Mouse (Mus musculus) midbrain, embryonic 14.5 days (tissue): ENCODE data around the gene S100a6. TPM values are rescaled to one million over a fixed set of nuclear protein-coding genes. Genes with fewer than 3 reads are reported as not detected.
A peak's percentile ranks its signal among the peaks of the same experiment; 100 is the strongest.

Experiments used
- ATAC-seq: fragments of 200-750 bp; cut with Nextera tagmentation; 2 replicates; pipeline ENCODE4 v1.8.0; 2017; ENCODE audit warnings: moderate number of reproducible peaks, moderate library complexity; ENCODE audit not compliant: low FRiP score, low TSS enrichment
- DNase-seq: peaks from one replicate; pipeline ENCODE4 v3.0.0-alpha.2; 2015
- H3K27ac ChIP-seq: fragments of 300-500 bp; sonication (generic); replicated peaks from 2 replicates; pipeline ENCODE4 v1.5.1; 2014; ENCODE audit warnings: mild to moderate bottlenecking, low read depth, low read length, moderate library complexity
- H3K27me3 ChIP-seq: fragments of 300-500 bp; sonication (generic); 2 replicates; pipeline ENCODE4 v1.6.1; 2014; ENCODE audit warnings: low read length, control low read depth, mixed read lengths; ENCODE audit not compliant: control insufficient read depth, insufficient read depth
- H3K36me3 ChIP-seq: fragments of 300-500 bp; sonication (generic); 2 replicates; pipeline ENCODE4 v1.6.1; 2014; ENCODE audit warnings: low read length, control low read depth; ENCODE audit not compliant: control insufficient read depth, insufficient read depth
- H3K4me1 ChIP-seq: fragments of 300-500 bp; sonication (generic); 2 replicates; pipeline ENCODE4 v1.6.1; 2014; ENCODE audit warnings: mild to moderate bottlenecking, antibody characterized with exemption, low read length, control low read depth; ENCODE audit not compliant: control insufficient read depth, insufficient read depth
- H3K4me2 ChIP-seq: fragments of 300-500 bp; sonication (generic); 2 replicates; pipeline ENCODE4 v1.6.1; 2014; ENCODE audit warnings: mild to moderate bottlenecking, low read length, moderate library complexity
- H3K4me3 ChIP-seq: fragments of 300-500 bp; sonication (generic); replicated peaks from 2 replicates; pipeline ENCODE4 v1.5.1; 2014; ENCODE audit warnings: low read depth, low read length
- H3K9ac ChIP-seq: fragments of 300-500 bp; sonication (generic); replicated peaks from 2 replicates; pipeline ENCODE4 v1.6.1; 2014; ENCODE audit warnings: mild to moderate bottlenecking, low read length, moderate library complexity
- H3K9me3 ChIP-seq: fragments of 300-500 bp; sonication (generic); 2 replicates; pipeline ENCODE4 v1.6.1; 2016; ENCODE audit warnings: low read length, control low read depth, mixed read lengths; ENCODE audit not compliant: control insufficient read depth
- WGBS: fragments of 180-500 bp; shearing (Covaris S2); extraction: QIAGEN DNeasy Blood & Tissue Kit; methylation state at CpG from one replicate; pipeline ENCODE4 v1.1.7; 2014; 5-methylcytosine and 5-hydroxymethylcytosine counted together
- polyA plus RNA-seq: library from polyadenylated mRNA; unstranded; fragments of >200 nt; fragmentation: Nextera tagmentation; extraction: Ambion mirVana; gene quantifications from 2 replicates; pipeline ENCODE4 v1.2.1, GENCODE M21; 2014

The S100a6 gene
- polyA plus RNA-seq, 1 experiment from 2014 or later, result 32.0 TPM

DNA sequence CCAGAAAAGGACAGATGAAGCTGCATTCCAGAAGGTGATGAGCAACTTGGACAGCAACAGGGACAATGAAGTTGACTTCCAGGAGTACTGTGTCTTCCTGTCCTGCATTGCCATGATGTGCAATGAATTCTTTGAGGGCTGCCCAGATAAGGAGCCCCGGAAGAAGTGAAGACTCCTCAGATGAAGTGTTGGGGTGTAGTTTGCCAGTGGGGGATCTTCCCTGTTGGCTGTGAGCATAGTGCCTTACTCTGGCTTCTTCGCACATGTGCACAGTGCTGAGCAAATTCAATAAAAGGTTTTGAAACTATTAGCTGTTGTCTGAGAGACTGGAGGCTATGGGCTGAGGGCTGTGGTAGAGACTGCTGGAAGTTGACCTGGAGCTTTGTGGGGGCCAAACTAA is 6.9 kb upstream of the S100a6 start:
- DNase-seq, result no peak
- H3K9ac ChIP-seq, result no peak overlapping the region
- H3K4me1 ChIP-seq, result no peaks in the 10 kb centered on the region
- H3K4me3 ChIP-seq, result no peak overlapping the region
- WGBS, result 91% methylated on average over 2 of the region's 2 CpGs
- no peak overlapping the region for H3K27ac ChIP-seq
- no peaks in the 10 kb centered on the region for H3K9me3 ChIP-seq
- no peaks in the 10 kb centered on the region for H3K27me3 ChIP-seq
- H3K36me3 ChIP-seq, result no peaks in the 10 kb centered on the region
- no peak for ATAC-seq
- no peak overlapping the region for H3K4me2 ChIP-seq

- Histone ChIP-seq H3K27ac (no peak overlapping the region), H3K36me3 (no peaks in the 10 kb centered on the region), H3K4me2 (no peak overlapping the region), H3K9ac (no peak overlapping the region), H3K9me3 (no peaks in the 10 kb centered on the region), H3K4me1 (no peaks in the 10 kb centered on the region), H3K4me3 (no peak overlapping the region), H3K27me3 (no peaks in the 10 kb centered on the region)
- no peak for ATAC-seq
- 93% methylated on average over 6 of the region's 6 CpGs for WGBS
- no peak for DNase-seq
Measured at GRCm38 (mm10) chr3:90606185-90606584, 6.5 kb upstream of the S100a6 start.

GRCm38 (mm10) chr3:90607361-90607760 is 5.3 kb upstream of the S100a6 start:
- Histone ChIP-seq H3K27me3 (no peaks in the 10 kb centered on the region), H3K4me1 (no peaks in the 10 kb centered on the region), H3K4me2 (no peak overlapping the region), H3K27ac (no peak overlapping the region), H3K9me3 (no peaks in the 10 kb centered on the region), H3K4me3 (no peak overlapping the region), H3K36me3 (no peaks in the 10 kb centered on the region), H3K9ac (no peak overlapping the region)
- DNase-seq (no peak), ATAC-seq (no peak)
- WGBS, result 89% methylated on average over 3 of the region's 3 CpGs

DNA sequence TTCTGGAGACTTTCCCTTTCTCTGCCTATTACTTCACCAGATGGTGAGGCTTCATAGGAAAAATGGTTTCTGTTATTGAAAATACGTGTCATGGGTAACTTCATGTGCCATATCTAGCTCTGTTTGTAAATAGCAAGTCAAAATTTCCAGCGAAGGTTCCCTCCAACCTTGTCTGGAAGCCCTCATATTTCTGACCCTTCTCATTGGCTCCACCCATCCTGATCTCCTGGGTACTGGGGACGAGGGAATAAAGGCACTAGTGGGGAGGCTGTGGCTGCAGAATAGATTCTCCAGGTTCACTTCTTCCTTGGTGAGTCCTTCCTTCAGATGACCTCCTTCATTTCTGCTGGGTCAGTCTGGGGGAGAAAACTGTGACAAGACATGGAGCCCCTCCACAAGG is 4.5 kb upstream of the S100a6 start, which contains the start of gene S100a5:
Gene S100a5 (plus strand): TSS at position 301 of the 400 bp plus-strand sequence.
- 64% methylated on average over 3 of the region's 3 CpGs for WGBS
- no peaks in the 10 kb centered on the region for H3K9me3 ChIP-seq
- no peak within 1 kb of the TSS for H3K27ac ChIP-seq
- H3K4me1 ChIP-seq, result peaks cover 4% of the 10 kb centered on the region
- H3K36me3 ChIP-seq, result no peaks in the 10 kb centered on the region
- H3K27me3 ChIP-seq, result no peaks in the 10 kb centered on the region
- H3K4me2 ChIP-seq, result no peak within 1 kb of the TSS
- ATAC-seq (no peak), DNase-seq (no peak)
- no peak within 1 kb of the TSS for H3K9ac ChIP-seq
- H3K4me3 ChIP-seq, result no peak within 1 kb of the TSS

GRCm38 (mm10) chr3:90609102-90609501 is 3.6 kb upstream of the S100a6 start:
- Histone ChIP-seq H3K4me1 (peaks cover 7% of the 10 kb centered on the region), H3K27me3 (no peaks in the 10 kb centered on the region), H3K36me3 (no peaks in the 10 kb centered on the region), H3K4me2 (no peak overlapping the region), H3K9ac (no peak overlapping the region), H3K27ac (no peak overlapping the region), H3K9me3 (no peaks in the 10 kb centered on the region), H3K4me3 (no peak overlapping the region)
- DNase-seq (no peak), ATAC-seq (no peak)

- WGBS, result 92% methylated on average over 3 of the region's 3 CpGs
- H3K4me1 ChIP-seq, result peaks cover 7% of the 10 kb centered on the region
- no peak for ATAC-seq
- no peaks in the 10 kb centered on the region for H3K36me3 ChIP-seq
- H3K9ac ChIP-seq, result no peak overlapping the region
- DNase-seq, result no peak
- H3K4me2 ChIP-seq, result no peak overlapping the region
- no peaks in the 10 kb centered on the region for H3K9me3 ChIP-seq
- H3K4me3 ChIP-seq, result no peak overlapping the region
- no peaks in the 10 kb centered on the region for H3K27me3 ChIP-seq
- no peak overlapping the region for H3K27ac ChIP-seq
Measured at GRCm38 (mm10) chr3:90611494-90611893, 1.2 kb upstream of the S100a6 start.

DNA sequence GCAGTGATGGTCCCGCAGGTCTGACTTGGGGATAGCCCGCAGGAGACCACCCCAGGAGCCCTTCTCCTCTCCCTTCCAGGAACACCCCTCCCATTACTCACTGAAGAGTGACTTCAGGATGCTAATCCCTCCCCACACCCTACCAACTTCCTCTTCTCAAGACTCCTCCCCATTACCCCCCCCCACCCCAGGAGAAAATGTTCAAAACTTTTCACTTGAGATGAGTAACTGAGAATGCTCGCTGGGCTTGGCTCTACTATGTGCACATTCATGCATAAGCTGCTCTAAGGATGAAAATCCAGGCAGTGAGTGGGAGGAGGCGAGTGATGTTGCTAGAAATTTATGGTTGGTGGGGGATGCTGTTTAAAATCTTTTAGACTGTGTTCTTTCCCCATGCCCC is 621 bp upstream of the S100a6 start:
- H3K9ac ChIP-seq, result no peak overlapping the region
- H3K27me3 ChIP-seq, result no peaks in the 10 kb centered on the region
- H3K9me3 ChIP-seq, result no peaks in the 10 kb centered on the region
- H3K36me3 ChIP-seq, result no peaks in the 10 kb centered on the region
- no peak overlapping the region for H3K27ac ChIP-seq
- H3K4me3 ChIP-seq, result no peak overlapping the region
- WGBS, result 52% methylated on average over 4 of the region's 4 CpGs
- no peak for DNase-seq
- no peak overlapping the region for H3K4me2 ChIP-seq
- ATAC-seq, result no peak
- H3K4me1 ChIP-seq, result peaks cover 7% of the 10 kb centered on the region

- Histone ChIP-seq H3K4me1 (peaks cover 7% of the 10 kb centered on the region), H3K9me3 (no peaks in the 10 kb centered on the region; the same call in 1 of the 2 replicates), H3K9ac (no peak overlapping the region), H3K27ac (no peak overlapping the region), H3K27me3 (no peaks in the 10 kb centered on the region), H3K4me2 (peak overlapping the region; percentile 59), H3K4me3 (no peak overlapping the region), H3K36me3 (no peaks in the 10 kb centered on the region)
- ATAC-seq (no peak), DNase-seq (no peak)
- WGBS, result 72% methylated on average over 7 of the region's 7 CpGs
Measured at GRCm38 (mm10) chr3:90613461-90614147, 922 bp downstream of the S100a6 start.

GRCm38 (mm10) chr3:90614148-90614530 is 1.5 kb downstream of the S100a6 start:
- H3K27me3 ChIP-seq, result no peaks in the 10 kb centered on the region
- no peaks in the 10 kb centered on the region; the same call in 1 of the 2 replicates for H3K9me3 ChIP-seq
- ATAC-seq (no peak), DNase-seq (no peak)
- no peak overlapping the region for H3K4me2 ChIP-seq
- no peak overlapping the region for H3K4me3 ChIP-seq
- no peak overlapping the region for H3K9ac ChIP-seq
- H3K4me1 ChIP-seq, result peaks cover 7% of the 10 kb centered on the region
- 88% methylated on average over 6 of the region's 6 CpGs for WGBS
- H3K36me3 ChIP-seq, result no peaks in the 10 kb centered on the region
- H3K27ac ChIP-seq, result no peak overlapping the region
